Mouse (Mus musculus) B cell, adult (primary cell): ENCODE measurements around the gene Rabepk. TPM values are rescaled to one million over a fixed set of nuclear protein-coding genes. Genes with fewer than 3 reads are reported as not detected.

ENCODE experiments used
- total RNA-seq: library from RNA; stranded (reverse); gene quantifications from 4 replicates; pipeline ENCODE4 v1.2.4, GENCODE M21; 2023; ENCODE audit not compliant: inconsistent age

The Rabepk gene
- 14.7 to 18.1 TPM (median 17.5 TPM) in 4 replicates for total RNA-seq

GRCm38 (mm10) chr2:34799357-34800256, at the start of gene Rabepk:
Rabepk (minus strand) TSS chr2:34799912.

GRCm38 (mm10) chr2:34832766-34833457, 33.2 kb upstream of the Rabepk start, which contains the start of gene Gm34653:
Gm34653 (plus strand) TSS chr2:34833007.

GRCm38 (mm10) chr2:34825827-34826459, 26.2 kb upstream of the Rabepk start, which contains the start of gene Fbxw2:
Fbxw2 (minus strand) TSS chr2:34826311.

GRCm38 (mm10) chr2:34771368-34772226, 28.1 kb downstream of the Rabepk start, which contains the start of gene Hspa5:
Hspa5 (plus strand) TSS chr2:34771970.

GRCm38 (mm10) chr2:34754551-34755358, 45.0 kb downstream of the Rabepk start, which contains the start of gene Gapvd1:
Gapvd1 (minus strand) TSS chr2:34755232.

Other genes with a start within 250 kb of the Rabepk start
- 101 to 108 TPM (median 103 TPM) in 4 replicates for gene Gapvd1, start 44.7 kb downstream of the Rabepk start, total RNA-seq
- gene Hspa5, start 27.9 kb downstream of the Rabepk start, total RNA-seq: 769 to 959 TPM (median 820 TPM) in 4 replicates
- gene Fbxw2, start 26.4 kb upstream of the Rabepk start, total RNA-seq: 84.3 to 112 TPM (median 101 TPM) in 4 replicates
- gene Gm34653, start 33.1 kb upstream of the Rabepk start, total RNA-seq: not detected in 4 replicates
- gene Cutal, start 74.5 kb upstream of the Rabepk start, total RNA-seq: not detected in 4 replicates
- 23.5 to 33.3 TPM (median 28.9 TPM) in 4 replicates for gene Psmd5, start 75.1 kb upstream of the Rabepk start, total RNA-seq
- gene Phf19, start 114.1 kb upstream of the Rabepk start, total RNA-seq: 12.0 to 16.0 TPM (median 15.2 TPM) in 4 replicates
- 66.3 to 68.7 TPM (median 68.0 TPM) in 4 replicates for gene Traf1, start 161.9 kb upstream of the Rabepk start, total RNA-seq